Mouse (Mus musculus) embryonic fibroblast, embryonic 13.5 days (primary cell): Measurements from ENCODE around the gene Lif. TPM values are rescaled to one million over a fixed set of nuclear protein-coding genes. Genes with fewer than 3 reads are reported as not detected.

Experiments used
- H3K27ac ChIP-seq: 2 replicates; pipeline ENCODE4 v1.5.1; 2012; ENCODE audit warnings: low read length, control low read depth, inconsistent platforms; ENCODE audit not compliant: insufficient read depth
- H3K4me1 ChIP-seq: 2 replicates; pipeline ENCODE4 v1.6.1; 2011; ENCODE audit warnings: low read length; ENCODE audit not compliant: control insufficient read depth, insufficient read depth
- H3K4me3 ChIP-seq: 2 replicates; pipeline ENCODE4 v1.5.1; 2011; ENCODE audit warnings: mild to moderate bottlenecking, control low read depth, low read length; ENCODE audit not compliant: insufficient read depth
- CTCF ChIP-seq: IDR thresholded peaks from 2 replicates; pipeline ENCODE4 v1.5.1; 2011; ENCODE audit warnings: mild to moderate bottlenecking, control low read depth, low read length, moderate library complexity, borderline replicate concordance; ENCODE audit not compliant: insufficient read depth
- POLR2A ChIP-seq: IDR thresholded peaks from 2 replicates; pipeline ENCODE4 v1.6.1; 2011; ENCODE audit warnings: low read depth, mild to moderate bottlenecking, control low read depth, low read length, moderate library complexity
- polyA plus RNA-seq: library from polyadenylated mRNA; stranded (reverse); fragments of >200 nt; gene quantifications from 2 replicates; pipeline ENCODE4 v1.2.4, GENCODE M21; 2011; ENCODE audit warnings: low read depth; ENCODE audit not compliant: missing spikeins, insufficient read length

The Lif gene
- polyA plus RNA-seq, 1 experiment = 17.0 TPM

DNA sequence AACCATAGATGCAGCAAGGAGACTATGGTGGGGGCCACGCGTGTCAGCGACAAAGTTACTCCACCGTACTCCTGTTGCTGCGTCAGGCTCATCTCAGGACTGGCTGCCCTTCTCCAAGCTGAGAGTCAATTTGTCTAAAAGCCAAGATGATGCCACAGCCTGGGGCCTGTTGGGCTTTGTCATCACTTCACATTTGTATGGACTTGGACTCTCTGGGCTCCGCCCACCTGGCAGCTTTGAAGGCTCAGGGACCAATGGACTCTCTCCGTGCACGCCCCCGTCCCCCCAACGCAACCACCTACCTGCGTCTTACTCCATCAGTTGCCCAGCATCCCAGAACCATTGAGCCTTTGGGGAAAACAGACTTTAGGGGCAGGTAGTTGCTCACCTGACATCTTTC, 14.2 kb downstream of the Lif start:
- peaks cover 8% of the 10 kb centered on the region for H3K4me1 ChIP-seq
- no peak overlapping the region for H3K4me3 ChIP-seq
- TF ChIP-seq CTCF (no peak), POLR2A (0 out of 2 replicates have a peak, but pooled peaks have one; percentile 1)
- peak overlapping the region; percentile 46 for H3K27ac ChIP-seq

- Histone ChIP-seq H3K27ac (peak overlapping the region; percentile 79), H3K4me1 (peaks cover 5% of the 10 kb centered on the region; the same call in 1 of the 2 replicates), H3K4me3 (no peak overlapping the region)
- no peak for TF ChIP-seq POLR2A
- no peak for TF ChIP-seq CTCF
Observed at GRCm38 (mm10) chr11:4276411-4276861, 19.1 kb downstream of the Lif start.

- TF ChIP-seq POLR2A (no peak), CTCF (no peak)
Observed at GRCm38 (mm10) chr11:4279909-4280308, 22.6 kb downstream of the Lif start.

GRCm38 (mm10) chr11:4281852-4282251, 24.5 kb downstream of the Lif start:
- Histone ChIP-seq H3K4me3 (no peak overlapping the region), H3K4me1 (0 out of 2 replicates have a peak, but pooled peaks cover 2% of the 10 kb centered on the region), H3K27ac (no peak overlapping the region)
- TF ChIP-seq CTCF = no peak

More at GRCm38 (mm10) chr11:4279909-4280308, 22.6 kb downstream of the Lif start:
- no peak overlapping the region for H3K4me3 ChIP-seq
- peaks cover 5% of the 10 kb centered on the region; the same call in 1 of the 2 replicates for H3K4me1 ChIP-seq
- no peak overlapping the region for H3K27ac ChIP-seq

GRCm38 (mm10) chr11:4283627-4284026, 26.3 kb downstream of the Lif start:
- Histone ChIP-seq H3K4me1 (no peaks in the 10 kb centered on the region), H3K4me3 (no peak overlapping the region), H3K27ac (no peak overlapping the region)
- no peak for TF ChIP-seq CTCF
- TF ChIP-seq POLR2A = no peak

- TF ChIP-seq POLR2A = no peak
- no peak for TF ChIP-seq CTCF
- Histone ChIP-seq H3K4me3 (no peak overlapping the region), H3K27ac (no peak overlapping the region), H3K4me1 (no peaks in the 10 kb centered on the region)
Observed at GRCm38 (mm10) chr11:4289280-4289679, 31.9 kb downstream of the Lif start.

DNA sequence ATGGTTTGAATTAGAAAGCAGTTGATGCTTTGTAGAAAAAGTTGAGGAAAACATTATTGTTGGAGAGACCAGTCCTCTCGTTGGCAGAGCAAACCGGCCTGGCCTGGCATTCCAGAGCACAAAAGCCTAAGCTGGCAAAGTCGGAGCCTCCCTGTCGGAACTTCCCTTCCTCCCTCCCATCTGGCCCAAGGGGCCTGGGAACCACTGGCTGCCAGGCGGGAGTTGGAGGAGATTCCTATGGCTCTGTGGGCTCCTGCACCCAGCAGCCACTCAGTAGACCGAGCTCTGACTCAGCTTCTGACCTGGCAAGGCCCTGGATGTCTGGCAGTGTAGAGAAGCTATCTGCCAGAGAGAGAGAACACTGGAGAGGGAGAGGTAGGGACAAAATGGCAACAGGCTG, 34.3 kb downstream of the Lif start:
- Histone ChIP-seq H3K4me3 (no peak overlapping the region), H3K27ac (peak overlapping the region; percentile 11; the same call in 1 of the 2 replicates), H3K4me1 (peaks cover 8% of the 10 kb centered on the region)
- TF ChIP-seq POLR2A = no peak

DNA sequence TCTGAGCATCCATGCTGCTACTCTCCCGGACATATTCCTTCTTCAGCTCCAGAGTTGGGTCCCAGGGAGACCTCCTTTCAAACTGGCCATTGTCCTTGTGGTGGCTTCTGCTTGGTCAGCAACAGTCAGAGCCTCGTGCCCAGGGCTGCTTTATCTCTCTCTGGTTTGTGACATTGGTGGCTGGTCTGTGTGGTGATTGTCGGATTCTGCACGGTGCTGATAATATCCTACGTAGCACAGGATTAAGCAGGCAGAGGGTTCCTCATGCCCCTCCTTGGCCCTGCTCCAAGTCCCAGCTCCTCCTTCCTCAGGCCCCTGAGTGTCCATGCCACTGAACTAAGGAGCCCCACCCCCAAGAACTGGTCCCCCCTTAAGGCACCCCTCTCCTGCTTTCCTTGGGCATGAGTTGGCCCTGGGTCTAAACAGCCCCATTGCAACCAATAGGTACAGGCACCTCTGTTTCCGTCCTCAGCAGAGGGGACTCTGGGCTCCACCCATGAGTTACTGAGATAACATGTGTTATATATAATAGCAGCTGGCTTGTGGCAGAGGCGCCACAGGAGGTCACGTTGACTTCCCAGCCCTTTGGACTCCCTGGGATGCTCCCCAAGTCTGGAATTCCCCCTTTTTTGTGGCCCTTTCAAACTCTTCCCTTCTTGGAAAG, 35.0 kb downstream of the Lif start:
- Histone ChIP-seq H3K27ac (0 out of 2 replicates have a peak overlapping the region, but pooled peaks have one; percentile 3), H3K4me1 (peaks cover 8% of the 10 kb centered on the region), H3K4me3 (no peak overlapping the region)
- no peak for TF ChIP-seq POLR2A
- no peak for TF ChIP-seq CTCF

- Histone ChIP-seq H3K4me3 (no peak overlapping the region), H3K27ac (no peak overlapping the region), H3K4me1 (peaks cover 11% of the 10 kb centered on the region)
- TF ChIP-seq CTCF (no peak), POLR2A (no peak)
Observed at GRCm38 (mm10) chr11:4292888-4293247, 35.5 kb downstream of the Lif start.

DNA sequence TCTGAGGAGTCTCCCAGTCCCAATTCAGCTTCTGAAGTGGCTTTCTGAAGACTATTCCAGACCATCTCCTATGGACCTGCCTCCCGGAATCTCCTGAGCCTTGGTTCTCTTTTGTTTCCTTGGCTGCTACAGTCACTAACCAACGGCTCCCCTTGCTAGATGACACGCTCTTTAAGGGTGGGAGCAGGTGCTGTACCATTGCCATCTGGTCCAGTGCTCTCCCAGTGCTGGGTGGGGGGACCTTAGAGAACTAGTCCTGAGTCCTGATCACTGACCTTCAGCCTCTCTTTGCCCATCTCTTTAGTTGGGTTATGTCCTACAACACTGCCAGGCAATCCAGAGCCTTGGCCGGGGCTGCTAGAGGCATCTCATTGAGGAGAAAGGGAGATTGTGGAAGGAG, 36.1 kb downstream of the Lif start:
- H3K4me3 ChIP-seq = no peak overlapping the region
- TF ChIP-seq CTCF (no peak), POLR2A (no peak)

DNA sequence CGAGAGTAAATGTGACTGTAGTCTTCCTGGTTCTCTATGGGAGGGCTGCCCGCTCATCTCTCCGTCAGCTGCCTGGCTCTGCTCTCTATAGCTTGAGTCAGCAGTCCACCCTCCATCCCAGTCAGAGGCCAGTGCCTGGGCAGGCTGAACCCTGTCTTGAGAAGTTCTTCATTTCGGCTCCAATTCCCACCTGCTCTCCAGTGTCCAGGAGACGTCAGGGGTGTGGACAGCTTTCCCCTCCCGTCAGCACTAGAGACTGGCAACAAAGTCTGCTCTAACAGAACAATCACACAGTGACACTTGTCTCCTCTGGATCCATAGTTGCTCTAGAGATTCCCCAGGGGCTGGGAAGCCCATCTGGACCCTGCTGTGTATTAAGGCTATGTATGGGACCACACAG, 36.7 kb downstream of the Lif start:
- no peak overlapping the region for H3K4me3 ChIP-seq
- H3K4me1 ChIP-seq = peaks cover 18% of the 10 kb centered on the region
- TF ChIP-seq POLR2A = no peak
- TF ChIP-seq CTCF = no peak
- no peak overlapping the region for H3K27ac ChIP-seq

More for the DNA sequence above, 36.1 kb downstream of the Lif start:
- H3K27ac ChIP-seq = no peak overlapping the region
- peaks cover 12% of the 10 kb centered on the region for H3K4me1 ChIP-seq
